In genomic region chr16:17920586-17920985, GRCm38 (mm10) we compare ENCODE assay signal across 10 mouse cellular contexts. TPM values are rescaled to one million over a fixed set of nuclear protein-coding genes. Genes with fewer than 3 reads are reported as not detected.
A peak's percentile ranks its signal among the peaks of the same experiment; 100 is the strongest.
DNase-seq lines count a peak whose midpoint lies in the region; ATAC-seq and TF ChIP-seq lines count a peak whose summit lies in the region.
"Had no signal": no experiment of that assay in that cellular context is flagged by ENCODE, and none has a peak within 500 bp of the region (broad histone marks: within the 10 kb centered on the region; RNA-seq: fewer than 3 reads in every experiment).

No protein-coding gene starts in this region.

- TF ChIP-seq CTCF in gastrocnemius, adult 2 months (IDR thresholded peaks at IDR 0.05): no peak

- peak overlapping the region; percentile 82; the same call in 1 of the 2 replicates for H3K4me3 ChIP-seq in gastrocnemius, adult 2 months
- H3K4me3 ChIP-seq in brown adipose tissue, adult 24 weeks (ENCODE audit: insufficient read depth, low read depth, low read length): 0 out of 2 replicates have a peak overlapping the region, but pooled peaks have one; percentile 6
- no peak overlapping the region for H3K4me3 ChIP-seq in hindbrain, embryonic 16.5 days (ENCODE audit: low read length)
- 0 out of 2 replicates have a peak overlapping the region, but pooled peaks have one; percentile 2 for H3K4me3 ChIP-seq in midbrain, embryonic 15.5 days

- WGBS in hindbrain, embryonic 16.5 days: 8% methylated on average over 20 of the region's 20 CpGs
- WGBS in midbrain, embryonic 15.5 days: 2% methylated on average over 20 of the region's 20 CpGs

- peaks cover 22% of the 10 kb centered on the region for H3K27me3 ChIP-seq in hindbrain, embryonic 16.5 days (replicated peaks; ENCODE audit: control insufficient read depth, insufficient read depth, low read length)
- H3K27me3 ChIP-seq in midbrain, embryonic 15.5 days (replicated peaks): peaks cover 28% of the 10 kb centered on the region

- H3K27ac ChIP-seq in gastrocnemius, adult 2 months: no peak overlapping the region
- no peak overlapping the region for H3K27ac ChIP-seq in brown adipose tissue, adult 24 weeks (replicated peaks; ENCODE audit: low read depth, low read length)
- H3K27ac ChIP-seq in hindbrain, embryonic 16.5 days (ENCODE audit: low read depth, low read length): no peak overlapping the region
- peak overlapping the region; percentile 89; the same call in 1 of the 2 replicates for H3K27ac ChIP-seq in midbrain, embryonic 15.5 days

- no peak for ATAC-seq in hindbrain, embryonic 16.5 days
- ATAC-seq in midbrain, embryonic 15.5 days (replicated peaks): no peak

- H3K4me2 ChIP-seq in hindbrain, embryonic 16.5 days (ENCODE audit: low read length): 0 out of 2 replicates have a peak overlapping the region, but pooled peaks have one; percentile 2
- peak overlapping the region; percentile 97 for H3K4me2 ChIP-seq in midbrain, embryonic 15.5 days

- H3K9ac ChIP-seq in hindbrain, embryonic 16.5 days (ENCODE audit: low read depth, low read length): peak overlapping the region; percentile 56
- peak overlapping the region; percentile 28; the same call in 1 of the 2 replicates for H3K9ac ChIP-seq in midbrain, embryonic 15.5 days

- H3K36me3 ChIP-seq in hindbrain, embryonic 16.5 days (ENCODE audit: control insufficient read depth, insufficient read depth, low read length): peaks cover 9% of the 10 kb centered on the region
- H3K36me3 ChIP-seq in midbrain, embryonic 15.5 days (replicated peaks): no peaks in the 10 kb centered on the region

- no peak for DNase-seq in gastrocnemius, adult 2 months
- DNase-seq in gastrocnemius, postnatal 10 days: no peak
- DNase-seq in left cerebral cortex, postnatal 4 days: no peak
- no peak for DNase-seq in adrenal gland, postnatal 10 days
- DNase-seq in spleen, postnatal 10 days (ENCODE audit: low spot score in 2 of 2): no peak
- DNase-seq: kidney, postnatal 36 days; right cerebral cortex, postnatal 4 days had no signal

- intact Hi-C loops in gastrocnemius, adult 2 months (cut with DNase I): no loop called here
- intact Hi-C loops in left cerebral cortex, postnatal 4 days (cut with DNase I): loop anchor here (5.0 to 10.0 kb wide), 2 partner anchors 127 to 294 kb away; partner anchors contain the start of gene Ccdc188

- H3K9me3 ChIP-seq in hindbrain, embryonic 16.5 days (ENCODE audit: control insufficient read depth, low read length): no peaks in the 10 kb centered on the region
- H3K9me3 ChIP-seq in midbrain, embryonic 15.5 days: no peaks in the 10 kb centered on the region

- H3K4me1 ChIP-seq in brown adipose tissue, adult 24 weeks (ENCODE audit: control insufficient read depth, insufficient read depth, insufficient read length, low read length): peaks cover 3% of the 10 kb centered on the region
- peaks cover 20% of the 10 kb centered on the region for H3K4me1 ChIP-seq in hindbrain, embryonic 16.5 days (ENCODE audit: control insufficient read depth, insufficient read depth, low read depth, low read length)
- peaks cover 28% of the 10 kb centered on the region for H3K4me1 ChIP-seq in midbrain, embryonic 15.5 days

RNA-seq across cellular contexts. Expression of gene Gsc2, which starts 5.7 kb away (rescaled TPM):
- not detected for total RNA-seq in gastrocnemius, adult 2 months (2021)
- not detected for total RNA-seq in gastrocnemius, postnatal 10 days (2021)
- polyA plus RNA-seq in brown adipose tissue, adult 24 weeks (2012; ENCODE audit: insufficient read depth, insufficient read length, missing spikeins): not detected in 2 replicates
- 0.70 and 1.4 TPM in 2 replicates for polyA plus RNA-seq in hindbrain, embryonic 16.5 days (2015; fragmentation: Nextera tagmentation; extraction: Ambion mirVana)
- polyA plus RNA-seq in midbrain, embryonic 15.5 days (2015; fragmentation: Nextera tagmentation; extraction: Ambion mirVana): 0.38 and 1.1 TPM in 2 replicates
- not detected for total RNA-seq in left cerebral cortex, postnatal 4 days (2021)
- not detected for total RNA-seq in adrenal gland, postnatal 10 days (2021)

RNA-seq across cellular contexts. Expression of gene Slc25a1, which starts 7.4 kb away (rescaled TPM):
- total RNA-seq in gastrocnemius, adult 2 months (2021): 1 to 10 TPM; 2.7 to 4.6 TPM
- 10 to 100 TPM in 1 of 2 experiments, 1 to 10 TPM in 1; 9.9 to 11.5 TPM for total RNA-seq in gastrocnemius, postnatal 10 days (2021)
- 1,001 and 1,166 TPM in 2 replicates for polyA plus RNA-seq in brown adipose tissue, adult 24 weeks (2012; ENCODE audit: insufficient read depth, insufficient read length, missing spikeins)
- polyA plus RNA-seq in hindbrain, embryonic 16.5 days (2015; fragmentation: Nextera tagmentation; extraction: Ambion mirVana): 203 and 210 TPM in 2 replicates
- polyA plus RNA-seq in midbrain, embryonic 15.5 days (2015; fragmentation: Nextera tagmentation; extraction: Ambion mirVana): 169 and 179 TPM in 2 replicates
- total RNA-seq in left cerebral cortex, postnatal 4 days (2021): 100 to 1,000 TPM; 107 TPM
- 100 to 1,000 TPM; 115 to 121 TPM for total RNA-seq in adrenal gland, postnatal 10 days (2021)

RNA-seq across cellular contexts. Expression of gene Ess2, which starts 9.4 kb away (rescaled TPM):
- 1 to 10 TPM; 6.1 to 6.4 TPM for total RNA-seq in gastrocnemius, adult 2 months (2021)
- total RNA-seq in gastrocnemius, postnatal 10 days (2021): 10 to 100 TPM; 11.0 to 13.8 TPM
- 8.3 and 8.8 TPM in 2 replicates for polyA plus RNA-seq in brown adipose tissue, adult 24 weeks (2012; ENCODE audit: insufficient read depth, insufficient read length, missing spikeins)
- polyA plus RNA-seq in hindbrain, embryonic 16.5 days (2015; fragmentation: Nextera tagmentation; extraction: Ambion mirVana): 41.8 and 46.2 TPM in 2 replicates
- 51.7 and 57.1 TPM in 2 replicates for polyA plus RNA-seq in midbrain, embryonic 15.5 days (2015; fragmentation: Nextera tagmentation; extraction: Ambion mirVana)
- 10 to 100 TPM; 40.7 to 45.1 TPM for total RNA-seq in left cerebral cortex, postnatal 4 days (2021)
- total RNA-seq in adrenal gland, postnatal 10 days (2021): 10 to 100 TPM; 19.4 to 23.1 TPM

RNA-seq across cellular contexts. Expression of gene Tssk2, which starts 22.1 kb away (rescaled TPM):
- not detected for total RNA-seq in gastrocnemius, adult 2 months (2021)
- total RNA-seq in gastrocnemius, postnatal 10 days (2021): not detected
- polyA plus RNA-seq in brown adipose tissue, adult 24 weeks (2012; ENCODE audit: insufficient read depth, insufficient read length, missing spikeins): not detected in 2 replicates
- 0.11 TPM in 1 of 2 replicates, not detected in the other for polyA plus RNA-seq in hindbrain, embryonic 16.5 days (2015; fragmentation: Nextera tagmentation; extraction: Ambion mirVana)
- 0.11 TPM in 1 of 2 replicates, not detected in the other for polyA plus RNA-seq in midbrain, embryonic 15.5 days (2015; fragmentation: Nextera tagmentation; extraction: Ambion mirVana)
- total RNA-seq in left cerebral cortex, postnatal 4 days (2021): not detected
- total RNA-seq in adrenal gland, postnatal 10 days (2021): not detected

RNA-seq across cellular contexts. Expression of gene Dgcr2, which starts 22.2 kb away (rescaled TPM):
- 10 to 100 TPM; 22.2 to 26.4 TPM for total RNA-seq in gastrocnemius, adult 2 months (2021)
- 10 to 100 TPM; 36.7 to 40.4 TPM for total RNA-seq in gastrocnemius, postnatal 10 days (2021)
- 15.5 and 17.6 TPM in 2 replicates for polyA plus RNA-seq in brown adipose tissue, adult 24 weeks (2012; ENCODE audit: insufficient read depth, insufficient read length, missing spikeins)
- 105 and 116 TPM in 2 replicates for polyA plus RNA-seq in hindbrain, embryonic 16.5 days (2015; fragmentation: Nextera tagmentation; extraction: Ambion mirVana)
- polyA plus RNA-seq in midbrain, embryonic 15.5 days (2015; fragmentation: Nextera tagmentation; extraction: Ambion mirVana): 119 and 120 TPM in 2 replicates
- 100 to 1,000 TPM; 116 to 123 TPM for total RNA-seq in left cerebral cortex, postnatal 4 days (2021)
- total RNA-seq in adrenal gland, postnatal 10 days (2021): 10 to 100 TPM; 60.6 to 63.9 TPM

Comparison
In these comparisons a context has a peak if more than half of its experiments do, and no peak if none do; other contexts are left out.
1. RNA of gene Slc25a1, which starts 7.4 kb away (total RNA-seq): 115 to 121 TPM in adrenal gland, postnatal 10 days and 107 TPM in left cerebral cortex, postnatal 4 days; 9.9 to 11.5 TPM in gastrocnemius, postnatal 10 days and 2.7 to 4.6 TPM in gastrocnemius, adult 2 months; every median in the first group is over 4 times any median in the second.